Mouse (Mus musculus): ENCODE data around the gene Cdkl5.
"Not testable (repeated sequence)": the region's sequence is repeated elsewhere in the genome, so short reads cannot be mapped to it uniquely, and the experiment has no call there.

Cdkl5 gene

GRCm38 (mm10) chrX:160906477-160906876 lies 88.0 kb downstream of the Cdkl5 start:
- no peak for DNase-seq

DNA sequence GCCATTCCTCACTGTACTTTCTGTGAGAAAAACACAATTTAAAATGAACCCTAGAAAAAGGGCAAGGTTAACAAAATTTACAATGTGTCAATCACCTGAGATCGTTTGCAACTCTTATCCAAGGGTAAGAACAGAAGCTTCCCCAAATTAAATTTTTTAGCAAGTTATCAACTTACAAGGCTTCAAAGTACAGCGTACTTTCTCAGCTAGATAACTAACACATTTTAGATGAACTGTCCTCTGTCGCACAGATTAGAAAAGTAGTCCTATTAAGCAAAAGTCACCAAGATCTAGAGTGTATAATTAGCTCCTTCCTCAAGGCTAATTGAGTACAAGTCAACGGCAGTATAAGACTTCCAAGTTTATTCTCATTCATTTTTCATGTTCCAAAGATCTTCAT lies 88.6 kb downstream of the Cdkl5 start:
- no peak for DNase-seq

DNA sequence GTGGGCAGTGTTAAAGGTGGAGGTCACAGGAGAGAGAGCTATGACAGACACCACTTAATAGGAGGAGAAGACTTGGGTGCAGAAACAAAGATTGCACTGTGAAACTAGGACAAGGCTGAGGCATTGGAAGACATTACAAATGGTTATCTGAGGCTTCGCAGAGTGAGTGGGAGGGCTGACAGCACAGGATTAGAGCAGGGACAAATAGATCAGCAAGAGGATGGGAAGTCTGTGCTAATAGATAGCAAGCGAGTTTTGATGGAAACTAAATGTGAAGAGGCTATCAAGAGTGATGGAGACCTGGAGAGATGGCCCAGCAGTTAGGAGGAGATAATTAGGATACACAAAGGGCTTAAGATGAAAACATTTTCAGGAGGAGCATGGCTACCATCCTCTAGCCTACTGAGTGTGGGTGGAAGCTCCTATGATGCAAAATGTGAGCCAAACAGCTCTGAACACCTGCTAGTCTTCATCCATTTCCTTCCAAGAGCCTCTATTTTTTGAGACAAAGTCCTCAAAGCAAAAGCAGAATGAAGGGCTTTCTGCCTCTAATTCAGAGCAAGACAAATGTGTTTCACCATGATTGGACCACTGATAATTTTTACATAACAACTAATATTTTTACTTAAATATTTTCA lies 89.3 kb downstream of the Cdkl5 start:
- DNase-seq, result no peak

GRCm38 (mm10) chrX:160901118-160901517 lies 93.4 kb downstream of the Cdkl5 start:
- no peak for DNase-seq

DNA sequence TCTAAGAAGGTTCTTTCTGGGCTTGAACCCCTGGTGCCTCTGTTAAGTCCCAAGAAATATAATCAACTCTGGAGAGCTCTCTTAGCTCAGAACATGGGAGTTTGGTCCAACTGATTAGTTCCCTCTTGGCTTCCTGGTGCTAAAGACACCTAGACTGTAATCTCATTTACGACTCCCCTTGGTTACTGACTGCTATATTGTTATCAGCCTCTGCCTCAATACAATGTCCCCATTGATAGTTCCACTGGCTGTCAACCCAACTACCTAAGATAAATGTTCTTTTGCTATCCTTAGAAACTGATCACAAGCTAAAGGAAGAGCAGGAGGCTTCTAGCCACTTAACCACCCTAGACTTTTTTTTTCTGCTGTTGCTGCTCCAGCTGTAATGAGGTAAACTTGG lies 102.4 kb downstream of the Cdkl5 start:
- DNase-seq, result no peak

DNA sequence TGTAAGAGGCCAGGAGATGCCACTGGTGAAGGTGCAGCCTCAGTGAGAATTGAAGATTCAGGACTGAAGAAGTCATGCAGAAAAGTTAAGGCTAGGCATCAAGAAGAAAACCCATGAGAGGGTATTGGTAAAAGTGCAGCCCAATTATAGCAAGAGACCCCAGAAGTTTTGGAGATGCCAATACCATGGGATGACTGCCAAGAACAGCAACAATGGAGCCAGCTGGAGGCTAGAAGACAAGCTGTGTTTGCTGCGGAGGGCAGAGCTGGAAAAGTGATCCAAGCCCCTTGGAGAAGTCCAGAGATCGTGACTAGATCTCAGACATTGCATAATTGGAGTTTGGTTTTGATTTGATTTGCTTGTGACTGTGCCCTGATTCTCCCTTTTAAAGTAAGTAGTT lies 108.2 kb downstream of the Cdkl5 start:
- no peak for DNase-seq

DNA sequence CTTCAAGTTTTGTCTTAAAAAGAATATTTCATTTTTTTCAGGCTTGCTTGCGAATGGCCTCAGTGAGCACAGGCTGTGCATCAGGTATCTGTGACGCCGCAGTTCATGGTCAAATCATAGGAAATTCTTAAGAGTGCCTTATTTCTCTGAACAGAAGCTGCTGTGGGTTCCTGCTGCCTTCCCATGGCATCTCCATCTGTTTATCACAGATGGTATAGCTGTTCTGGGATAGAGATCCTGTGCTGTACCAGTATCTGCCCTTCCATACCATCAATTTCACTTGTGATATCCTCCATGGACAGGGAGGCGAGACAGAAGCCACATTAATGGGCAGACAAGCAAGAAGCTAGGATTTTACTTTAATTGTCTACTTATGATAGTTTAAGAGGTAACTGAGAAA lies 127.9 kb downstream of the Cdkl5 start:
- no peak for DNase-seq

- DNase-seq, result no peak
Measured at GRCm38 (mm10) chrX:160865022-160865421, 129.5 kb downstream of the Cdkl5 start.

DNA sequence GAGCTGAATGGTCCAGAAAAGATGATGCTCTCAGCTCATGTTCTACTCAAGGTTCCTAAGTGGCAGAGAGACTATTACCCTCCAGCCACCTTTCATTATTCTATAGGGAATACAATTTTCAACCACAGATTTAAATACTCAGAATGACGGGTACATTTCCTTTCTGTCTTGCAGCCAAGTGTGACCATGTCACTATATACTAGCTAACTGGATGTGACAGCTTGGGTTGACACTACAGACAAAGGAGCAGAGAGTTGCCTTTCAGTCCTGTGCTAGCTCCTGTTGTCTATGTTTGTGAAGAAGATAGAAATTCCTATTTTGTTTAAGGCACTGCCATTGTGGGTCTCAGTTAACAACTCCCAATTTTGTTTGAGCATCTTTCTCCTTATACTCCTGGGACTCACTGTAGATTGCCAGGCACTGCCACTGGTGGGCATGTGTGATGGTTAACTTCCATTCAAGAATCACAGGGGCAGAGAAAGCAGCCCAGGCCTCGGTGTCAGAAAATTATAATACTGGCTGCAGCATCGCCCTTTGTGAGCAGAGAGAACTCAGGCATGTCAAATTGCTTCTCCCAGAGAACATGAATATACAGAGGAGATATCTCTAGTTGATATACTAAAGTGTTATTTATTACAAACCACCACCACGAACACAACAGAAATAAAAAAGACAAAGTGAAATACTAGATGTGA lies 130.7 kb downstream of the Cdkl5 start:
- DNase-seq, result no peak

- no peak for DNase-seq
Measured at GRCm38 (mm10) chrX:160808226-160808625, 186.3 kb downstream of the Cdkl5 start.

DNA sequence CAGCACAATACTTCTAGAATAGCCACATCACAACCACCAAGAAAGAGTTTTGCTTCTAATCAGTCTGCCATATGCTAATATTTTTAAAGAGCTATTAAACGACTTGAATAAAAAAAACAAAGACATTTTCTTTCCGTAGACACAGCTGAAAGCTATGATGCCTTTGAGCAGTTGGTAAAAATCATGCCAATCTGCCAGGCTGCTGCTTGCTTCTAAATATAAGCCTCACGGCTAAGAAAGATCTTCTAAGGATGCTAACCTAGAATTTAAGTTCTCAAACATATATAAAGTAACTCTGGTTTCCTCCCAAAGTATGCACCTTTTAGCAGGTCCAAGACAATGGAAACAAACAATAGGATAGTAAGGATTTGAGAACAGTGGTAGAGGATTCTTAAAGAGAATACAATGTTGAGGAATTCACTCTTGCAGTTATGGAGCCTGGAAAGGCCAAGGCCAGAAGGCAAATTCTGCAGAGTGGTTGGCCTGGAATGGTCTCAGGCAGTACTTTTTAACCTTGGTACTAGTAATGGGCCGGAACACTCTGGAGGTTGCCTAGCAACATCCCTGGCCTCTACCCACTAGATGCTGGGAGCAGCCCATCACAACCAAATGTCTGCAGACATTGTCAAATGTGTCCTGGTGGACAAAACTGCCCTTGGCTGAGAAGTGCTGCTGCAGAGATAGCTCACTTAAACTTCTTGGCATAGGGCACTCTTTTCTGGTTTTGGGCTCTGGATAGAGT lies 189.9 kb downstream of the Cdkl5 start:
- DNase-seq, result no peak

DNA sequence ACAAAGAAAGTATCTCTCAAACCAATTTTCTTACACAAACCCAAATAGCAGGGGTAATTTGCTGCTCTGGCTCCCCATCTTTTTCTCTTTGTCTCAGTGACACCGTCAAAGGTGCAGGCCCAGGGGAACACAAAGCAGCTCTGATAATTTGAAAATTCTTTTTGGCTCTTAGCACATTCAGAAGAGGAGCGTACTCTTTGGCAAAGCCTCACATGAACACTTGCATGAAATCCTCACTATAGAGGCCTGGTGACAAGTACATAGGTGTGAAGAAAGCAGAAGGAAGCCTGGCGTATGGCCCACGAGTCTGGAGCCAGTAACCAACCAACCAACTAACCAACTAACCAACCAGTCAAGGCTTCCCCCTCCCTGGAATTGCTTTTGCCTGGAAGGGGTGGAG lies 199.6 kb downstream of the Cdkl5 start:
- no peak for DNase-seq

DNA sequence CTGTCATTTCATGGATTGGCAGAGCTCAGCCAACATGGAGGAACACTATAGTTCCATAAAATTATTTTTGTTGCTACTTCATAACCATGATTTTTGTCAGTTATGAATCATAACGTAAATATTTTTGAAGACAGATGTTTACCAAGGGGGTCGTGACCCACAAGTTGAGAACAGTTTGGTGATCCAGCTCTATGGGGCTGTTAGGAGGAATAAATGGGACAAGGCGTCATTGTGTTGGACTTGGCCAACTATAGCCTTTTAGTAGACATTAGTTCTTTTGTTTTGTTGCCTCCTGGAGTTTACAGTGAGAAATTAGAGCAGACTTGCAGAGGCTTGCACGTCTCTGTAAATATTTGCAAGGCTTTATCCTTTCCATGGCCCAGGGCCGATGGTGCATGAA lies 212.2 kb downstream of the Cdkl5 start:
- no peak for DNase-seq

GRCm38 (mm10) chrX:160773033-160773432 lies 221.5 kb downstream of the Cdkl5 start:
- no peak for DNase-seq

DNA sequence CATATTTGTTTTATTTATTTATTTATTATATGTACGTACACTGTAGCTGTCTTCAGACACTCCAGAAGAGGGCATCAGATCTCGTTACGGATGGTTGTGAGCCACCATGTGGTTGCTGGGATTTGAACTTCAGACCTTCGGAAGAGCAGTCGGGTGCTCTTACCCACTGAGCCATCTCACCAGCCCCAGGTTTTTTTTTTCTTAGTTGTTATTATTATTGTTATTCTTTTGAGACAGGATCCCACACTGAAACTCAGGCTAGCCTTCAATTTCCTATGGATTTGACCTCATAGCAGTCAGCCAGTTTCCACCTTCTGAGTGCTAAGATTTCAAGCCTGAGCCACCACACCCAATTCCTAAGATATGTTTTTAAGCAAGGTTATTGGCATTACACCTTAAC lies 224.9 kb downstream of the Cdkl5 start:
- not testable (repeated sequence) for DNase-seq

DNA sequence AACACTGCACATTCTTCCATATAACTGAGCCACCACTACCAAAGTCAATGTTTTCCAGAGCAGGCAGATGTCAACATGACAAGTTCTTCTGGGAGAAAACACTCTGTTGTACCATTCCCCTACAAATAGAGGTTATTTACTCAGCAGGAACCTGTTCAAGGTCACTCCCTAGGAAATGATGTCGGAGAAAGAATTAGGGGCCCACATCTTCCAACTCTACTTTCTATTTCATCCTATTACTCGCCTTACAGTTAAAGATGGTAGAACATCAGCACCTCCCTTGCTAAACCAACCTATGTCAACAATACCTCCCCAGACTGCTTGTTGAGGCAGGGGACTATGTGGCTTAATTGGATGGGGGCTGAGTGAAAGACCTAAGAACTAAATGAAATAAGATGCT lies 226.8 kb downstream of the Cdkl5 start, which contains the start of gene Rs1:
TSS of gene Rs1 (plus strand) at position 301 of the 400 bp plus-strand sequence.
- DNase-seq, result no peak

DNA sequence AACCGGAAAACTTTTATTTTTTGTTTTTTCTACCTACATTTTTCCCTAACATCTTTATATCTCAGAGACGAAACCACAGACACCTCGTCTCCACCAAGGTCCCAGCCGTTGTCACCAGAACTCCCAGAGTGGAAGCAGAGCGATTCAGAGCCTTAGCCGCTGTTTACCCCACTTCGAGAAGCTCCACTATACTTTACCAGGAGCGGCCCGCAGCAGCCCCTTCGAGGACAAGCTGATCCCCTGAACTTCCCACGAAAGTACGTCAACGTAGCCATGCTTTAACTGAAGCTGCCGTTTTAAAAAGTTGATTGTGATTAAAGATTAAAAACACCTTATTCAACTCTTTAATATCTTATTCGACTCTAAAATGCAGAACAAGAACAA lies 228.3 kb downstream of the Cdkl5 start:
- DNase-seq, result no peak

- DNase-seq, result peak; percentile 93
Measured at GRCm38 (mm10) chrX:160765389-160766232, 228.9 kb downstream of the Cdkl5 start.

- no peak for DNase-seq
Measured at GRCm38 (mm10) chrX:160750808-160751207, 243.7 kb downstream of the Cdkl5 start.

DNA sequence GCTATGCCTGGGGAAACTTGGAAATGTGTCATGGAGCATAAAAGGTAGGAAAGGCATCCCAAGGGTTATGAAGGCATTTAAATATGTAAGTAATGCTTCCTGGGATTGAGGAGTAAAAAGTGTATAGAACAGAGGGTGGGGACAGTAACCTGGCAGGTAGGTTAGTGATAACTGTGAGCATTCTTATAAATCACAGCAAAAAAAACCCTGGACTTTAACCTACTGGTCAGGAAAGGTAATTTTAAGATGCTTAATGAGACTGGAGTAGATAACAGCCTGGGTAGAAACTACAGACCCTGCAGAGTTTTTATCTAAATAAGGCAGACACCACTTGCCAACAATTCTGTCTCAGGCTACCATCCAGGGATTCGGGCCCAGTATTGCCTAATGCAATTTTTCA lies 245.9 kb downstream of the Cdkl5 start:
- DNase-seq, result no peak

DNA sequence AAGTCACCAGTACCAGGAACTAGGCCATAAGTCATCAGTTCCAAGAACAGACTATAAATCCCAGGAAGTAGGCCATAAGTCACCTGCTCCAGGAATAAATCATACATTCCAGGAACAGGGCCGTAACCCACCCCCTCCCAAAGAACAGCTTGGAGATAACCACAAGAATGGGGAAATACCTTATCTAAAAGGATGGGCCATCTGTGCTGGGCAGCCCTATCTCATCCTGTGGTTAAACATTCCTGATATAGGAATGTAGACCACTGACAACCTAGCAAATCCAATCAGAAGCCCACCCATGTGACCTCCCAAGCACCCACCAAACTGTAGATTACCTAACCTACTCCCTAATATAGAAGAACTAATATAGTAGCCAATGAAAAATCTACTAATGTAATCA lies 249.1 kb downstream of the Cdkl5 start:
- no peak for DNase-seq

DNA sequence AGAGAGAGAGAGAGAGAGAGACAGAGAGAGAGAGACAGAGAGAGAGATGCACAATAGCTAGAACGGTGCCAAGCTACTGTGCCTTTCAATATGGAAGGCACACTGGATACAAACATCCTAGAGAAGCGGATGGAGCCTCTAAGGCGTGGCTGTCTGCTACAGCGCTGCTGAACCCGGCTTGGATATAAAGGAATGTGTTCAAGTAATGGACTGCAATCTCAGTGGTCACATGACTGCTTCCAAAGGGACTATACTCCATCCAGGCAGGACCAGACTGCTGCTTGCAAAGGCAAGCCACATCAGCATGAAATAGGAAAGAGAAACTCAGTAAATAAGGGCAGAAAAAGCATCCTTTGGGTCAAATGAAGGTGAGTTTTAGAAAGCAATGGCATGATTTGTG lies 258.9 kb downstream of the Cdkl5 start, which contains the start of gene Ppef1:
TSS of gene Ppef1 (minus strand) at position 116 of the 400 bp plus-strand sequence.
- DNase-seq, result no peak
